Mouse (Mus musculus) lung, embryonic 14.5 days (tissue): ENCODE results near the gene Lamc2. TPM values are rescaled to one million over a fixed set of nuclear protein-coding genes. Genes with fewer than 3 reads are reported as not detected.
"Not testable (repeated sequence)": the region's sequence is repeated elsewhere in the genome, so short reads cannot be mapped to it uniquely, and the experiment has no call there.

Experiments used
- ATAC-seq: fragments of 200-750 bp; cut with Nextera tagmentation; 2 replicates; pipeline ENCODE4 v1.8.0; 2017; ENCODE audit warnings: mild to moderate bottlenecking, moderate TSS enrichment, moderate library complexity; ENCODE audit not compliant: insufficient read depth
- DNase-seq: peaks from one replicate; pipeline ENCODE4 v3.0.0-alpha.2; 2015
- H3K27ac ChIP-seq: fragments of 300-500 bp; sonication (generic); 2 replicates; pipeline ENCODE4 v1.5.1; 2014; ENCODE audit warnings: low read depth, mild to moderate bottlenecking, moderate library complexity
- H3K27me3 ChIP-seq: fragments of 300-500 bp; sonication (generic); 2 replicates; pipeline ENCODE4 v1.6.1; 2014; ENCODE audit warnings: low read length, control low read depth; ENCODE audit not compliant: insufficient read depth
- H3K36me3 ChIP-seq: fragments of 300-500 bp; sonication (generic); 2 replicates; pipeline ENCODE4 v1.6.1; 2014; ENCODE audit warnings: control low read depth; ENCODE audit not compliant: insufficient read depth
- H3K4me1 ChIP-seq: fragments of 300-500 bp; sonication (generic); 2 replicates; pipeline ENCODE4 v1.6.1; 2014; ENCODE audit warnings: antibody characterized with exemption, control low read depth; ENCODE audit not compliant: insufficient read depth
- H3K4me2 ChIP-seq: fragments of 300-500 bp; sonication (generic); 2 replicates; pipeline ENCODE4 v1.6.1; 2014; ENCODE audit warnings: mild to moderate bottlenecking
- H3K4me3 ChIP-seq: fragments of 300-500 bp; sonication (generic); 2 replicates; pipeline ENCODE4 v1.5.1; 2014; ENCODE audit warnings: low read depth, low read length
- H3K9ac ChIP-seq: fragments of 300-500 bp; sonication (generic); 2 replicates; pipeline ENCODE4 v1.6.1; 2014
- H3K9me3 ChIP-seq: fragments of 300-500 bp; sonication (generic); 2 replicates; pipeline ENCODE4 v1.6.1; 2016; ENCODE audit warnings: low read depth, low read length, control low read depth
- CTCF ChIP-seq: IDR thresholded peaks from 2 replicates; pipeline ENCODE4 v1.5.1; 2016; ENCODE audit warnings: antibody characterized with exemption, low read depth
- WGBS: fragments of 180-500 bp; shearing (Covaris S2); extraction: QIAGEN DNeasy Blood & Tissue Kit; methylation state at CpG from one replicate; pipeline ENCODE4 v1.1.7; 2014; 5-methylcytosine and 5-hydroxymethylcytosine counted together
- polyA plus RNA-seq: library from polyadenylated mRNA; unstranded; fragments of >200 nt; fragmentation: Nextera tagmentation; extraction: Ambion mirVana; gene quantifications from 2 replicates; pipeline ENCODE4 v1.2.1, GENCODE M21; 2014

Gene Lamc2
- polyA plus RNA-seq, 1 experiment from 2014 or later: 55.9 TPM

GRCm38 (mm10) chr1:153091438-153092236 lies 94.6 kb downstream of the Lamc2 start:
- H3K4me1 ChIP-seq: peaks cover 13% of the 10 kb centered on the region
- H3K27me3 ChIP-seq: no peaks in the 10 kb centered on the region
- WGBS: 20% methylated on average over 9 of the region's 9 CpGs
- no peak overlapping the region; the same call in 1 of the 2 replicates for H3K9ac ChIP-seq
- TF ChIP-seq CTCF: no peak
- ATAC-seq: peak; percentile 73
- H3K9me3 ChIP-seq: no peaks in the 10 kb centered on the region
- H3K4me3 ChIP-seq: no peak overlapping the region
- H3K4me2 ChIP-seq: peak overlapping the region; percentile 29; the same call in 1 of the 2 replicates
- DNase-seq: peak; percentile 59
- peak overlapping the region; percentile 82 for H3K27ac ChIP-seq
- H3K36me3 ChIP-seq: no peaks in the 10 kb centered on the region

GRCm38 (mm10) chr1:153090807-153091206 lies 95.4 kb downstream of the Lamc2 start:
- H3K36me3 ChIP-seq: no peaks in the 10 kb centered on the region
- DNase-seq (peak; percentile 5), ATAC-seq (no peak)
- H3K9ac ChIP-seq: no peak overlapping the region
- H3K9me3 ChIP-seq: no peaks in the 10 kb centered on the region
- no peak overlapping the region for H3K27ac ChIP-seq
- H3K27me3 ChIP-seq: no peaks in the 10 kb centered on the region
- no peak overlapping the region for H3K4me2 ChIP-seq
- no peak overlapping the region for H3K4me3 ChIP-seq
- no peak for TF ChIP-seq CTCF
- 48% methylated on average over 4 of the region's 4 CpGs for WGBS
- peaks cover 13% of the 10 kb centered on the region for H3K4me1 ChIP-seq

GRCm38 (mm10) chr1:153090081-153090480 lies 96.2 kb downstream of the Lamc2 start:
- Histone ChIP-seq H3K4me2 (no peak overlapping the region), H3K27ac (no peak overlapping the region), H3K36me3 (no peaks in the 10 kb centered on the region), H3K4me3 (no peak overlapping the region), H3K9me3 (no peaks in the 10 kb centered on the region), H3K27me3 (no peaks in the 10 kb centered on the region), H3K9ac (no peak overlapping the region), H3K4me1 (peaks cover 13% of the 10 kb centered on the region)
- ATAC-seq: no peak
- WGBS: 80% methylated on average over 2 of the region's 2 CpGs
- no peak for DNase-seq
- TF ChIP-seq CTCF: no peak

- DNase-seq (no peak), ATAC-seq (no peak)
- no peaks in the 10 kb centered on the region for H3K36me3 ChIP-seq
- no peak overlapping the region for H3K27ac ChIP-seq
- no peaks in the 10 kb centered on the region for H3K9me3 ChIP-seq
- no peak overlapping the region for H3K4me3 ChIP-seq
- peaks cover 18% of the 10 kb centered on the region for H3K4me1 ChIP-seq
- 74% methylated on average over 5 of the region's 5 CpGs for WGBS
- no peak for TF ChIP-seq CTCF
- H3K27me3 ChIP-seq: no peaks in the 10 kb centered on the region
- no peak overlapping the region for H3K9ac ChIP-seq
- no peak overlapping the region for H3K4me2 ChIP-seq
Observed at GRCm38 (mm10) chr1:153087771-153088170, 98.5 kb downstream of the Lamc2 start.

- Histone ChIP-seq H3K27me3 (no peaks in the 10 kb centered on the region), H3K4me3 (no peak overlapping the region), H3K9me3 (no peaks in the 10 kb centered on the region), H3K27ac (no peak overlapping the region), H3K4me2 (no peak overlapping the region), H3K36me3 (no peaks in the 10 kb centered on the region), H3K9ac (no peak overlapping the region), H3K4me1 (peaks cover 5% of the 10 kb centered on the region; the same call in 1 of the 2 replicates)
- no peak for DNase-seq
- 87% methylated on average over 5 of the region's 5 CpGs for WGBS
- ATAC-seq: no peak
- TF ChIP-seq CTCF: no peak
Observed at GRCm38 (mm10) chr1:153085198-153085597, 101.0 kb downstream of the Lamc2 start.

GRCm38 (mm10) chr1:153084191-153084590 lies 102.1 kb downstream of the Lamc2 start:
- H3K27ac ChIP-seq: no peak overlapping the region

GRCm38 (mm10) chr1:153083233-153083632 lies 103.0 kb downstream of the Lamc2 start:
- ATAC-seq, H3K4me1 ChIP-seq, H3K9me3 ChIP-seq, H3K27me3 ChIP-seq, H3K4me3 ChIP-seq, H3K36me3 ChIP-seq, H3K27ac ChIP-seq, DNase-seq, H3K9ac ChIP-seq, H3K4me2 ChIP-seq: not testable (repeated sequence)
- WGBS: 83% methylated on average over 8 of the region's 14 CpGs

More at GRCm38 (mm10) chr1:153084191-153084590, 102.1 kb downstream of the Lamc2 start:
- Histone ChIP-seq H3K4me3 (no peak overlapping the region), H3K27me3 (no peaks in the 10 kb centered on the region), H3K9me3 (no peaks in the 10 kb centered on the region), H3K36me3 (no peaks in the 10 kb centered on the region), H3K9ac (no peak overlapping the region), H3K4me1 (peaks cover 5% of the 10 kb centered on the region; the same call in 1 of the 2 replicates), H3K4me2 (no peak overlapping the region)
- DNase-seq (no peak), ATAC-seq (no peak)
- WGBS: 48% methylated on average over 6 of the region's 6 CpGs
- TF ChIP-seq CTCF: no peak
